Mouse (Mus musculus) megakaryocyte, embryonic 14.5 days (primary cell): ENCODE results near the gene Rnf114.

Source experiments
- FLI1 ChIP-seq: IDR thresholded peaks from 2 replicates; pipeline ENCODE4 v1.6.1; 2012; ENCODE audit warnings: low read length, inconsistent platforms, mixed read lengths
- GATA1 ChIP-seq: IDR thresholded peaks from 3 replicates; pipeline ENCODE4 v1.6.1; 2012; ENCODE audit warnings: mixed read lengths, low read length, inconsistent platforms, borderline replicate concordance

DNA sequence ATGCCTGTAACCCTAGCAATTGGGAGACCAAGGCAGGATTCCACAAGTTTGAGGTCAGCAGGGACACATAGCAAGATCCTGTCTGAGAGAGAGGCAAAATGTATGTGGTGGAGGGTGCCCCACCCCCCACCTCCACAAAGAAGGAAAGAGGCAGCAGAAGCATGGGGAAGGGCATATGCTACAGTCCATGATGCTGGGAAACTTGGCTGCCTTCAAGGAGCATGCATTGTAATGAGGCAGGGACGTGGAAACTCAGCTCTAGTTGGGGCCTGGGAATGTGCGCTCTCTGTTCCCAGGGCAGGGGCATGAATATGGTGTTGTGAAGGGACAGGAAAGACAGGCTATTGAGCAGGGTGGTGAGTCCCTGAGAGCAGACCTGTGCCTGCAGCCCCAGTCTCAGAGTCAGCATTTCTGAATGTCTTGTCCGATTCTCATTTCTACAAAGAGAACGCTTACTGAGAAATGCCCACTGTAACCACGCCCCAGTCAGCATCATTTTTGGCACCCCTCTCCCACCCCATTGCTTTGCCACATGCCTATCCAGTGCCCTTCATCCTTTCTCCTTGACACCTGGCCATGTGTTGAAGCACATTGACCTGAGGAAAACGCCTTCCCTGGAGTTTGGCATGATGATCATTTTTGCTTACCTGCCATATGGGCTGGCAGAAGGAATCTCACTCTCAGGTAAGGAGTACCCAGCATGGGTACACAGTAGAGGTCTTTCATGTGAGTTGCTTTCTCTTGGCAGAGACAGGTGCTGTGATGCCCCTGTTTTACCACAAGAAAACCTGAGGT is 33.2 kb upstream of the Rnf114 start:
- TF ChIP-seq GATA1 (no peak), FLI1 (no peak)
